Comparison of ENCODE assay signal across 21 mouse cellular contexts in genomic region chr7:96131175-96131574, GRCm38 (mm10). TPM values are rescaled to one million over a fixed set of nuclear protein-coding genes. Genes with fewer than 3 reads are reported as not detected.
A peak's percentile ranks its signal among the peaks of the same experiment; 100 is the strongest.
DNase-seq lines count a peak whose midpoint lies in the region; ATAC-seq and TF ChIP-seq lines count a peak whose summit lies in the region.
"Had no signal": no experiment of that assay in that cellular context is flagged by ENCODE, and none has a peak within 500 bp of the region (broad histone marks: within the 10 kb centered on the region; RNA-seq: fewer than 3 reads in every experiment).

No protein-coding gene starts in this region.

- intact Hi-C loops in left cerebral cortex, adult 2 months (cut with DNase I) = no loop called here
- intact Hi-C loops in left cerebral cortex, postnatal 25 days (cut with DNase I) = no loop called here

- ATAC-seq in frontal cortex, adult (ENCODE audit: low TSS enrichment) = 0 out of 2 replicates have a peak, but pooled peaks have one; percentile 23
- no peak for ATAC-seq in heart, embryonic 12.5 days (ENCODE audit: insufficient number of reproducible peaks, low FRiP score)
- ATAC-seq in liver, embryonic 11.5 days (replicated peaks; ENCODE audit: low FRiP score) = no peak
- ATAC-seq: activated CD4-positive, CD25-positive, alpha-beta regulatory T cell, adult 4 months; CD4-positive, CD25-positive, alpha-beta regulatory T cell, adult 4 months; Patski had no signal

- no peaks in the 10 kb centered on the region for H3K79me2 ChIP-seq in liver, adult 2 months (ENCODE audit: control insufficient read depth, insufficient read depth, low read length)

- TF ChIP-seq CTCF in left cerebral cortex, adult 2 months (IDR thresholded peaks at IDR 0.05) = no peak
- TF ChIP-seq CTCF in liver, adult 2 months (IDR thresholded peaks at IDR 0.05; ENCODE audit: low read depth, low read length) = no peak

- WGBS in heart, embryonic 12.5 days = 79% methylated on average over 1 of the region's 1 CpGs
- WGBS in liver, adult 2 months = 73% methylated on average over 1 of the region's 1 CpGs
- WGBS in liver, embryonic 11.5 days = 68% methylated on average over 1 of the region's 1 CpGs

- H3K9ac ChIP-seq in heart, embryonic 12.5 days = no peak overlapping the region
- no peak overlapping the region for H3K9ac ChIP-seq in liver, adult 2 months (ENCODE audit: low read depth, low read length)
- H3K9ac ChIP-seq in liver, embryonic 11.5 days (ENCODE audit: low read depth, low read length) = no peak overlapping the region

- H3K27ac ChIP-seq in heart, embryonic 12.5 days (ENCODE audit: poor library complexity, severe bottlenecking) = no peak overlapping the region
- H3K27ac ChIP-seq in left cerebral cortex, adult 2 months = peak overlapping the region; percentile 32; the same call in 1 of the 2 replicates
- H3K27ac ChIP-seq in liver, adult 2 months (replicated peaks; ENCODE audit: insufficient read depth, low read depth, low read length) = no peak overlapping the region
- no peak overlapping the region for H3K27ac ChIP-seq in liver, embryonic 11.5 days (ENCODE audit: low read depth, low read length)

- no peak for TF ChIP-seq POLR2A in liver, adult 2 months (IDR thresholded peaks at IDR 0.05; ENCODE audit: extremely low read depth, insufficient read depth, low read length)

- no peak overlapping the region for H3K4me2 ChIP-seq in heart, embryonic 12.5 days
- no peak overlapping the region for H3K4me2 ChIP-seq in liver, embryonic 11.5 days

- no peaks in the 10 kb centered on the region for H3K36me3 ChIP-seq in heart, embryonic 12.5 days
- H3K36me3 ChIP-seq in liver, adult 2 months (ENCODE audit: control insufficient read depth, insufficient read depth, low read length) = no peaks in the 10 kb centered on the region
- H3K36me3 ChIP-seq in liver, embryonic 11.5 days (ENCODE audit: control insufficient read depth, insufficient read depth, low read length) = no peaks in the 10 kb centered on the region
- H3K36me3 ChIP-seq: G1E had no signal

- no peak for DNase-seq in frontal cortex, adult 2 months (ENCODE audit: extremely low spot score in 1 of 2, low spot score in 1 of 2)
- DNase-seq in heart, adult 11 months = peak; percentile 58
- DNase-seq in left cerebral cortex, adult 2 months (ENCODE audit: extremely low spot score in 1 of 2, low spot score in 2 of 2) = no peak
- DNase-seq in left cerebral cortex, postnatal 25 days (ENCODE audit: low spot score in 2 of 2) = no peak
- DNase-seq in liver, adult 2 months (ENCODE audit: extremely low read depth, low read depth, low spot score) = peak; percentile 52
- no peak for DNase-seq in liver, embryonic 11.5 days (ENCODE audit: low spot score)
- DNase-seq: adrenal gland, adult 2 months; adrenal gland, adult 8-10 months; adrenal gland, postnatal 10 days; adrenal gland, postnatal 14 days; adrenal gland, postnatal 25 days; adrenal gland, postnatal 36 days; B cell, adult 2 months; cerebellum, adult 11 months; cerebellum, adult 11-12 months had no signal

- H3K27me3 ChIP-seq in heart, embryonic 12.5 days (replicated peaks) = no peaks in the 10 kb centered on the region
- no peaks in the 10 kb centered on the region for H3K27me3 ChIP-seq in liver, adult 2 months (ENCODE audit: control insufficient read depth, insufficient read depth, low read length)
- H3K27me3 ChIP-seq in liver, embryonic 11.5 days (replicated peaks; ENCODE audit: control insufficient read depth, insufficient read depth, low read length) = no peaks in the 10 kb centered on the region
- H3K27me3 ChIP-seq: Patski had no signal

- no peaks in the 10 kb centered on the region for H3K9me3 ChIP-seq in heart, embryonic 12.5 days (replicated peaks)
- H3K9me3 ChIP-seq in liver, embryonic 11.5 days (ENCODE audit: control insufficient read depth, low read length) = no peaks in the 10 kb centered on the region

- H3K4me1 ChIP-seq in heart, embryonic 12.5 days (replicated peaks) = no peaks in the 10 kb centered on the region
- no peaks in the 10 kb centered on the region for H3K4me1 ChIP-seq in liver, adult 2 months (ENCODE audit: control insufficient read depth, insufficient read depth, low read length)
- H3K4me1 ChIP-seq in liver, embryonic 11.5 days (replicated peaks; ENCODE audit: control insufficient read depth, insufficient read depth, low read length) = no peaks in the 10 kb centered on the region

- no peak overlapping the region for H3K4me3 ChIP-seq in heart, embryonic 12.5 days
- no peak overlapping the region for H3K4me3 ChIP-seq in left cerebral cortex, adult 2 months
- no peak overlapping the region for H3K4me3 ChIP-seq in liver, adult 2 months (ENCODE audit: insufficient read depth, low read depth, low read length)
- no peak overlapping the region for H3K4me3 ChIP-seq in liver, embryonic 11.5 days (ENCODE audit: low read depth, low read length)

RNA-seq across cellular contexts. Expression of gene Tenm4, which starts 39.9 kb away (rescaled TPM):
- polyA plus RNA-seq in frontal cortex, adult 2 months (2012; rRNA removed) = 29.8 and 31.4 TPM in 2 replicates
- polyA plus RNA-seq in heart, embryonic 12.5 days (2016; fragmentation: Nextera tagmentation; extraction: Ambion mirVana) = 9.9 and 10.2 TPM in 2 replicates
- 100 to 1,000 TPM; 158 to 160 TPM for total RNA-seq in left cerebral cortex, adult 2 months (2021)
- total RNA-seq in left cerebral cortex, postnatal 25 days (2021) = 100 to 1,000 TPM; 134 to 162 TPM
- 0.09 and 0.13 TPM in 2 replicates for total RNA-seq in liver, adult 2 months (2014; rRNA removed)
- polyA plus RNA-seq in liver, adult 2 months (2012; rRNA removed) = 0.04 and 0.11 TPM in 2 replicates
- 6.9 and 7.3 TPM in 2 replicates for polyA plus RNA-seq in liver, embryonic 11.5 days (2014; fragmentation: Nextera tagmentation; extraction: Ambion mirVana)

Comparison
In these comparisons a context has a peak if more than half of its experiments do, and no peak if none do; other contexts are left out.
1. DNase-seq: peak in heart, adult 11 months (single experiment) and liver, adult 2 months (single experiment); none in frontal cortex, adult 2 months (0 of 2), left cerebral cortex, adult 2 months (0 of 2), left cerebral cortex, postnatal 25 days (0 of 2) and liver, embryonic 11.5 days (single experiment).